Mouse (Mus musculus): ENCODE measurements around the gene Cacna1a.
"Not testable (repeated sequence)": the region's sequence is repeated elsewhere in the genome, so short reads cannot be mapped to it uniquely, and the experiment has no call there.

The Cacna1a gene

DNA sequence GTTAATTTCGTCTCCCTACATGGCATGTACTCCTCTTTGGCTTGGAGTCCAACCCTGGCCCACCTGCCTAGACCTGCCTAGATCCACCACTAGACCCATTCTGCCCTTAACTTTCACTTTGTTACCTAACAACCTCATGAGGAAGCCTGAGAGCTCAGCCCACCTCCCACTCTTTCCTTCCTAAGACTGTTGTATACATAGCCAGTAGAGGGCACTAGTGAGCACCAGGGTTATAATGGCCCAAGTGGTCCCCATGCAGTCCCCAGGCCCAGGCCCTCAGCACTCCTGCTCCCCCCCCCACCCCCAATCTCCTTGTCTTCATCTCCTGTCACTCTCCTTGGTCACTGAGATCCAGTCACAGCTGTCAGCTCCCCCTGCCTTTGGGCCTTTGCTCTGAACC is 86.2 kb downstream of the Cacna1a start:
- DNase-seq, result no peak

- no peak for DNase-seq
Observed at GRCm38 (mm10) chr8:84477341-84477740, 89.1 kb downstream of the Cacna1a start.

- no peak for DNase-seq
Observed at GRCm38 (mm10) chr8:84483004-84483403, 94.8 kb downstream of the Cacna1a start.

DNA sequence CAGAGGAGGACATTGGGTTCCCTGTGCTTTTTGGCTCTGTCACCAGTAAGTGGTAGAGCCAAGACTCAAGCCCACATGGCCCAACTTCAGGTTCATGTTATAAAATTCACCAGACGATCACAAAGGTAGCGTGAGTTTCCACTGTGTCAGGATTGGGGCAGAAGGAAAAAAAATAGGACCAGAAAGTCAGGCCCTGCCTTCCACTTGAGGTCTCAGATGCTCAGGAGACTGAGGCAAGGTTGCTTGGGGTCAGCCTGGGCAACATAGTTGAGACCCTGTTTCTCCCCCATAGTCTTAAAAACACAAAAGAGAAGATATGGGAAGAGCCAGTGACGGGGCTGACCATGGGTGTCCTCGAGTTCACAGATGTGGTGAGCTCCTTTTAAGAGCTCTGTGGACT is 97.1 kb downstream of the Cacna1a start:
- no peak for DNase-seq

DNA sequence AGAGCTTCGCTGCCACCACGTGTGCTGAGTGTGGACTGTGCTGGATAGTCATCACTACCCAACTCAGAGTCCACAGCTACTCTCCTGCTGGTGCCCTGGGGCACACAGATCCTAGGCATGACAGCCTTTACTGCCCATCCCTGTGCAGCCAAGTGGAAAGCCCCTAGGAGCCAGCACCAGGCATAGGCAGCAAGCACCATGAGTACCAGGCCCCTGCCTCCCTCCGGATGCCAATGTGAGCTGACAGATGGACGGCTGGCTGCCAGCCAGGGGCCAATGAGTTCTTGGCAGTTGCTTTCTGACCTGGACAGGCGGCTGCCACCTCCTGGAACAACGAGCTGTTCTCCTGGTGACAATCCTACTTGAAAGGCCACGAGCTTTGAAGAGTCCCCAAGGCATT is 97.6 kb downstream of the Cacna1a start:
- no peak for DNase-seq

DNA sequence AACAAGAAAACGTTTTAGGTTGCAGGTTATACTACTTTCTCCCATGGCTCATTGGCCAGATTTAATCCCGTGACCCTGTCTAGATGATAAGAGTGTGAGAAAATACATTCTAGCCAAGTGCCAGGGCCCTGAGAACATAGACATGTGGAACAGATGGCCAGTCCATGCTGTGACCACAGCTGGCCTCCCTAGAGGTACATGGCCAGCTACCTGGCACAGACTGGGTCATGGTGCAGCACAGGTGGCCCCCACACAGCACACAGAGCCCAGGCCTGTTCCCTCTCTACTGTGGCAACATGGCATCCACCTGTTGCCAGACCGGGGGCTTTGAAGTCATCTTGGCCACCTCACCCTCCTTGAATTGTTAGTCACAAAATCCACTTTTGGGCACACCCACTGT is 101.0 kb downstream of the Cacna1a start:
- no peak for DNase-seq

- no peak for DNase-seq
Observed at GRCm38 (mm10) chr8:84494541-84495084, 106.4 kb downstream of the Cacna1a start.

- DNase-seq, result no peak
Observed at GRCm38 (mm10) chr8:84501181-84501580, 112.9 kb downstream of the Cacna1a start.

DNA sequence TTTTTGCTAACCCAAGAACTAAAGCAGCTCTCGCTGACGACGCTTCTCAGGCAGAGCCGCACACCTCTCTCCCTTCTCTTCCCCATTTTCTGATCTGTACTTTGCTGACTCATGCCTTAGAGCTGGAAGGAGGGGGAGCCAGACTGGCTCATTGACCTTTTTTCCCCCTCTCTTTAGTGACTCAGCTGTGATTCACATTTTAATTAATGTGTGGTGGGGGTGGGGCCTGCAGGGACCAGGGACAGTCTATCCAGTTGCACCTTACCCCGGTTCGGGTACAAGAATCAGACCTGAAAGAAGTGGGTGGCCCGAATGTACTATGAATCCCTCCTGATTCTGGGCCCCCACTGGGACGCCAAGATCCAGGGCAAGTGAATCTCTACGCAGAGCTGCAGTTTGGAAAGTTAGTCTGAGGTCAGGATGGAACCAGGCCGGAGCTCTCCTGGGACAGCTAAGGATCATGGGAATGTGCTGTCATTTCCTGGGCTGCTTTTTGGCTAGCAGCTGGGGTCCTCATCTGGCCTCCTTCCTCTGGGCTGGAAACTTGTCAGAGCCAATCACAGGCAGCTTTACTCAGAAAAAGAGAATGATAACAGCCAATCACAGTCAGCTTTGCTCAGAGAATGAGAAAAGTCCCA is 113.5 kb downstream of the Cacna1a start:
- no peak for DNase-seq

DNA sequence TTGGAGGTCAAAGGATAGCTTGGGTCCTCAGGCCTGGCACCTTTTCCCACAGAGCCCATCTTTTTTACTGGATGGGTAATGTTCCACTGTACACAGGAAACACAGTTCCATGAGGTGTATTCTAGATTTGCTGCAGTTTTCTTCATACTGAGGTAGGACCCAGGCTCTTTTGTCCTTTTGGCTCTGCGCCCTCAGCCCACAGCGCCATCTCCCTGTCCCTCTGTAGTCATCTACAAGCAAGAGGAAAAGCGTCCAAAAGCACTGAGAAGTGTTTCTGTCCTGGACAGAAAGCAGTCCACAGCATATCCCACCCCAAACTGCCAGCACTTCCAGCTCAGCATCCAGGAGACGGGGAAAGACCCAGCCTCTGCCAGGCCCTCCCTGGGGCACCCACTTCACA is 114.4 kb downstream of the Cacna1a start:
- no peak for DNase-seq

DNA sequence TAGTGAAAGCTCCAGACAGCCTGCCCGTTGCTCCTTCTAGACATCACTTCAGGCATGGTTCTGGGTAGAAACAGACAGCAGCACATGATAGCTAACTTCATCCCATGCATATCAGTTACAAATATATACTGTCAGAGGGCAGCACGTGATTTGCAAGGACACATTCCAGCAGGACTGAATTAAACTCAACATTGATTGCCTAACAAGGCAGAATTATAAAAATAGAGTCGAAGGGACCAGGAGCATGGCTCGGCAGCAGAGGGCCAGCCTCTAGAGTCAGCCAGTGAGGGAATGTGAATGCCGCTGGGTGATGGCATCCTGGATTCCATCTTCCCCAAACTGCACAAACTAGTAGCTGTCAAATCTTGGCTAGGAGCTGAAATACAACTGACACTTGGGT is 119.0 kb downstream of the Cacna1a start:
- no peak for DNase-seq

GRCm38 (mm10) chr8:84509764-84510163 is 121.5 kb downstream of the Cacna1a start:
- not testable (repeated sequence) for DNase-seq

DNA sequence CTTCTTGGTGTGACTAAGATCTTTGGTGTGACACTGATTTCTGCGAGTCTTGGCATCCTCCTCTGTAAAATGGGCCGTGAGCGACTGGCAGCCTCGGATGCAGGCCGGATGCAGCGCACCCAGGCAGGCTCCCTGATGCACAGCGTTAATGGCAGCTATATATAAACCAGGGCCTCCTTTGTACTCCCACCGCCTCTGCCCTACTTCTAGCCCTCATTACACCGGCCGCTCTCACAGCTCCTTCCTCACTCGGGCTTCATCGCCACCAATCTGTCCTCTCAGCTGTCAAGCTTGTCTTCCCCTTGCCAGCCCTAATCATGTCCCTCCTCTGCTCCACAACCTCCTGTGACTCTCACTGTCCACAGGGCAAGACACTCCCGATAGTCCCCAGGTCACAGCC is 123.4 kb downstream of the Cacna1a start:
- no peak for DNase-seq

DNA sequence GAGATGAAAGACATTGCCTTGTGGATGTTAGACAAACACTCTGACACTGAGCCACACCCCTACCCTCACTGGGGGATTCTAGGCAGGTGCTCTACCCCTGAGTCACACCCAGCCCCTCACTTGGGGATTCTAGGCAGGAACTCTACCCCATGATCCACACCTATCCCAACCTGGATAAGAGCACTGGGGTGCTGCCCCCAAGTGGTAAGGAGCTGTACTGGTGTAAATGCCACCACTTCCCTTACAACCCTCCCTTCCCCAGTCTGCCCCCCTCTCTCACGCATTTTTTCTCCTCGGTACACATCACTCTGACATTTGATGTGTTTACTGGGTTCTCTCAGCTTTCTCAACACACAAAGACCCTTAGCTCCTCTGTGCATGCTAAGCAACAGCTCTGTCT is 125.5 kb downstream of the Cacna1a start:
- peak; percentile 6 for DNase-seq

- DNase-seq, result no peak
Observed at GRCm38 (mm10) chr8:84518180-84518579, 129.9 kb downstream of the Cacna1a start.

- no peak for DNase-seq
Observed at GRCm38 (mm10) chr8:84518720-84519119, 130.5 kb downstream of the Cacna1a start.

GRCm38 (mm10) chr8:84519767-84520626 is 131.8 kb downstream of the Cacna1a start:
- DNase-seq, result no peak

DNA sequence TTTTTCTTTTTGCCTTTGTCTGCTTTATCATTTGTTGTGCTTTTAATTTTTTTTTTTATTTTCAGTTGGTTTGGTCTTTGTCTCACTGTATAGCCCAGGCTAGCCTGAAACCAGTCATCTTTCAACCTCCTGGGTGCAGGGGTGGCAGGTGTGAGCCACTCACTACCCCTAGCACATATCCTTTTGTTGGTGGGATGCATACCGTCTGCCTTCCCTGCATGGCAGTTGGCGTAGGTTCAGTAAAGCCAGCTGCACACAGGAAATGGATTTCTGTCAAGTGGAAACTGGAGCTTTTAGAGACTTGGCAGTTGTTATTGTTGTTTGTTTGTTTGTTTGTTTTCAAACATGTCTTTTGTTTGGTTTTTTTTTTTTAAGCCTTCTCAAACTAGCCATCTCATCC is 132.8 kb downstream of the Cacna1a start:
- no peak for DNase-seq

DNA sequence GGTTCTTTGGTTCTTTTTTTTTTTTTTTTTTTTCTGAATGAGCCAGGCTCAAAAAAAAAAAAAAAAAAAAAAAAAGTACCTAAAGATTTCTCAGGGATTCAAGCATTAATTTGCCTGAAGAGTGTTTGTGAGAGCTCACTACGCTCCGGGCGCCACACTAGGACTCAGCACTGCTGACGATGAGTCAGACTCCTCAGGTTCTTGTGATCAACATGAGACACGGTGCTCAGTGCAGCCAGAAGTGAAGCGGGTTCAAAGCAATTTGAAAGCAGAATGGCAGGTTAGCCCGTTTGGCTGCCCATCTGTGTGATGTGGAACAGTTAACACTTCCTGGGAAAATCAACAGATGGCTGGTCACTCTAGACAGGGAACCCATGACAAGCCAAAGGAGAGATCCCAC is 139.8 kb downstream of the Cacna1a start:
- DNase-seq, result no peak

DNA sequence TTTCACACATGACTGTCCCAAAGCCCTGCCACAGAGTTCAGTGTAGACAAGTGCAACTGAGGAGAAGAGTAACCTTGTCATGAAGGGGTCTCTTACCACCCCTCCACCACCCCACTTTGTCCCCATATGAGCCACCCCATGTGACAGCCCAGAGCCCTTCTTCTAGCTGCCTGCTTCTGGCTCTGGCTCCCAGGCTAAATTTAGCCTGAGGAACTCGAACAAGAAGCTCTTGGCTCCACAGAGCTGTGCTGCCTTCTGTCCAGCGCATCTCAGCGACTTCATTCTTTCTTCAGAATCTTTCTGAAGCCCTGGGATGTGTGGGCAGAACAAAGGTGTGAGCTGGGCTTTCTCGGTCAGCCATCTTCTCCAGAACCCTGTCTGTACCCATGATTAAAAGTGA is 141.3 kb downstream of the Cacna1a start:
- DNase-seq, result no peak

- DNase-seq, result no peak
Observed at GRCm38 (mm10) chr8:84532725-84533124, 144.5 kb downstream of the Cacna1a start.

DNA sequence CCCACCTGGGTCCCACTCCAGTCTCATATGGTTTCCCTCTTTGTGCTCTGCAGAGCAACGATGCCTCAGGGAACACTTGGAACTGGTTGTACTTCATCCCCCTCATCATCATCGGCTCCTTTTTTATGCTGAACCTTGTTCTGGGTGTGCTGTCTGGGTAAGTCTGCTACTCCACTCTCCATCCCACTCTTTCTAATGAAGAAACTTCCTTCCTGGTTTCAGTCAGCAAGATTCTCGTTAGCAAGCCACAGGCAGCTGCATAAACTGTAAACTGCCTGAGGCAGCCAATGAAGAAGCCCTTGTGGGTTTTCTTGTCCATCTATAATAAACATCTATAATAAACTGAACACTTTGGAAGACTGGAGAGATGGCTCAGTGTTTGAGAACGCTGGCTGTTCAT is 145.1 kb downstream of the Cacna1a start:
- no peak for DNase-seq

DNA sequence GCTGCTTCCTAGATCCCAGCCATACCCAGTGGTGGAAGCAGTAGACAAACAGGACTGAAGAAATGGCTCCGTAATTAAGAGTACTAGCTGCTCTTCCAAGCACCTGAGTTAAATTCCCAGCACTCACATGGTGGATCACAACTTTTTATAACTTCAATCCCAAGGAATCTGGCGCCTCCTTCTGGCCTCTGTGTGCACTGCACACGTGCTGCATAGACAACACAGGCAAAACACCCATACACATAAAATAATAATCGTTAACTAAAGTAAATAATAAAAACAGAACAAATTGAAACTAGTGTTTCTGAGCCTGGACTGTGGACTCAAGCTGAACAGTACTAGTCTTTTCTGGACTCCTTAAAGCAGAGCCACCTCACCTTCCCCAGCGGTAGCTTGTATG is 148.7 kb downstream of the Cacna1a start:
- DNase-seq, result no peak

DNA sequence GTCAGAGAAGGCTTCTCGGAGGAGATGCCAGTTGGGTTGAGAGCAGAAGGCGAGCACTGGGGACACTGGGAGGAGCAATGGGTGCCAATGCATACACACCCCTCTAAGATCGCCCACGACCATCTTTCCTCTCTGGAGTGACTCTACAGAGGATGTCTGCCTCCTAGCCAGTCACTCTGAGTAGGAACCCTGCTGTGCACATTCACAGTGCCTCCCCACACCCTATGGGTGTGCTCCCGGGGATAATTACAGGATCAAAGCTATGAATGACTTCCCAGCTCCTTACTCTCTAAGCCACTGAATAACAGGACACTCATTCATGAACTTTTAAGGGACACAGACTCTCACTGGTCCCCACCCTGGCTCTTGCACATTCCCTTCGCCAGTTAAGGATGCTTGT is 151.1 kb downstream of the Cacna1a start:
- DNase-seq, result no peak
